Mouse (Mus musculus) G1E (cell line): ENCODE data around the gene Ndufc2. TPM values are rescaled to one million over a fixed set of nuclear protein-coding genes. Genes with fewer than 3 reads are reported as not detected.

Experiments
- ATAC-seq: 2 replicates; pipeline ENCODE4 v1.8.0; 2016; ENCODE audit warnings: mild to moderate bottlenecking; ENCODE audit not compliant: insufficient number of reproducible peaks, poor library complexity, low FRiP score, severe bottlenecking; ENCODE audit errors: extremely low read depth
- DNase-seq: peaks from one replicate; pipeline ENCODE4 v3.0.0; 2012; ENCODE audit warnings: low spot score
- H3K27me3 ChIP-seq: 2 replicates; pipeline ENCODE4 v1.6.1; 2012; ENCODE audit warnings: mild to moderate bottlenecking, low read length, inconsistent platforms; ENCODE audit not compliant: insufficient read depth
- H3K36me3 ChIP-seq: replicated peaks from 2 replicates; pipeline ENCODE3; 2012; ENCODE audit warnings: mild to moderate bottlenecking, inconsistent platforms
- H3K4me1 ChIP-seq: 2 replicates; pipeline ENCODE4 v1.6.1; 2012; ENCODE audit warnings: low read depth, low read length, inconsistent platforms, mixed read lengths; ENCODE audit not compliant: insufficient read depth
- H3K4me3 ChIP-seq: 2 replicates; pipeline ENCODE4 v1.5.1; 2012; ENCODE audit warnings: low read depth, mild to moderate bottlenecking, inconsistent platforms, low read length, moderate library complexity, mixed read lengths
- H3K9me3 ChIP-seq: replicated peaks from 2 replicates; pipeline ENCODE4 v1.6.1; 2012; ENCODE audit warnings: inconsistent platforms
- CTCF ChIP-seq: IDR thresholded peaks from 2 replicates; pipeline ENCODE4 v1.5.1; 2012; ENCODE audit warnings: low read depth, low read length, inconsistent platforms, mixed read lengths
- GATA1 ChIP-seq: IDR thresholded peaks from 2 replicates; pipeline ENCODE4 v1.6.1; 2012; ENCODE audit warnings: borderline replicate concordance, low read length, inconsistent platforms, mixed read lengths
- GATA2 ChIP-seq: IDR thresholded peaks from 2 replicates; pipeline ENCODE4 v1.6.1; 2012; ENCODE audit warnings: low read depth, low read length, inconsistent platforms, borderline replicate concordance
- POLR2AphosphoS5 ChIP-seq: IDR thresholded peaks from 2 replicates; pipeline ENCODE4 v1.6.1; 2012; ENCODE audit warnings: low read depth, low read length, inconsistent platforms; ENCODE audit not compliant: insufficient replicate concordance
- TAL1 ChIP-seq: conservative IDR thresholded peaks from 2 replicates; pipeline ENCODE4 v1.6.1; 2012; ENCODE audit warnings: low read depth, low read length, inconsistent platforms, mixed read lengths
- polyA plus RNA-seq: library from polyadenylated mRNA; stranded (reverse); fragments of >175 nt; gene quantifications from 2 replicates; pipeline ENCODE4 v1.2.3, GENCODE M21; 2012
- total RNA-seq, 2 experiments: library from RNA; stranded (forward) in 1 of 2; stranded (reverse) in 1 of 2; fragments of 200-1000 nt in 1 of 2; fragments of >200 nt in 1 of 2; fragmentation: Nextera tagmentation in 1 of 2; gene quantifications; 2 replicates each; pipeline ENCODE4 v1.2.3; 2014 to 2017

Ndufc2 gene
- total and polyA plus RNA-seq, 3 experiments = 149 to 297 (median 259) TPM

- peaks cover 63% of the 10 kb centered on the region for H3K36me3 ChIP-seq
- peaks cover 22% of the 10 kb centered on the region for H3K4me1 ChIP-seq
- no peak overlapping the region for H3K4me3 ChIP-seq
- TF ChIP-seq POLR2AphosphoS5 (no peak), CTCF (no peak), GATA1 (no peak), TAL1 (no peak), GATA2 (no peak)
- H3K9me3 ChIP-seq = no peaks in the 10 kb centered on the region
- ATAC-seq (no peak), DNase-seq (no peak)
- H3K27me3 ChIP-seq = no peaks in the 10 kb centered on the region
Measured at GRCm38 (mm10) chr7:97375101-97375500, 24.7 kb upstream of the Ndufc2 start.

GRCm38 (mm10) chr7:97375906-97376305 lies 23.9 kb upstream of the Ndufc2 start:
- peaks cover 69% of the 10 kb centered on the region for H3K36me3 ChIP-seq
- H3K27me3 ChIP-seq = no peaks in the 10 kb centered on the region
- ATAC-seq (no peak), DNase-seq (no peak)
- H3K9me3 ChIP-seq = no peaks in the 10 kb centered on the region
- TF ChIP-seq CTCF = no peak
- TF ChIP-seq GATA1 = no peak
- TF ChIP-seq POLR2AphosphoS5 = no peak
- no peak for TF ChIP-seq GATA2
- H3K4me1 ChIP-seq = peaks cover 19% of the 10 kb centered on the region
- H3K4me3 ChIP-seq = no peak overlapping the region

GRCm38 (mm10) chr7:97379304-97379703 lies 20.5 kb upstream of the Ndufc2 start:
- H3K36me3 ChIP-seq = peaks cover 90% of the 10 kb centered on the region
- ATAC-seq (no peak), DNase-seq (no peak)
- no peaks in the 10 kb centered on the region for H3K9me3 ChIP-seq
- peaks cover 8% of the 10 kb centered on the region; the same call in 1 of the 2 replicates for H3K4me1 ChIP-seq
- H3K4me3 ChIP-seq = no peak overlapping the region
- TF ChIP-seq TAL1 = no peak
- TF ChIP-seq CTCF = no peak
- no peak for TF ChIP-seq GATA2
- TF ChIP-seq POLR2AphosphoS5 = no peak
- no peak for TF ChIP-seq GATA1
- no peaks in the 10 kb centered on the region for H3K27me3 ChIP-seq

GRCm38 (mm10) chr7:97380500-97381123 lies 19.2 kb upstream of the Ndufc2 start:
- H3K4me1 ChIP-seq = peaks cover 10% of the 10 kb centered on the region; the same call in 1 of the 2 replicates
- peaks cover 90% of the 10 kb centered on the region for H3K36me3 ChIP-seq
- DNase-seq (no peak), ATAC-seq (no peak)
- H3K27me3 ChIP-seq = no peaks in the 10 kb centered on the region
- TF ChIP-seq CTCF (no peak), POLR2AphosphoS5 (no peak), TAL1 (no peak), GATA1 (no peak), GATA2 (no peak)
- H3K4me3 ChIP-seq = no peak overlapping the region
- no peaks in the 10 kb centered on the region for H3K9me3 ChIP-seq

GRCm38 (mm10) chr7:97382661-97383060 lies 17.1 kb upstream of the Ndufc2 start:
- DNase-seq (no peak), ATAC-seq (no peak)
- TF ChIP-seq POLR2AphosphoS5 (no peak), TAL1 (no peak), CTCF (no peak), GATA1 (no peak), GATA2 (no peak)
- H3K36me3 ChIP-seq = peaks cover 93% of the 10 kb centered on the region
- H3K4me3 ChIP-seq = no peak overlapping the region
- H3K9me3 ChIP-seq = no peaks in the 10 kb centered on the region
- H3K4me1 ChIP-seq = peaks cover 7% of the 10 kb centered on the region; the same call in 1 of the 2 replicates
- H3K27me3 ChIP-seq = no peaks in the 10 kb centered on the region

GRCm38 (mm10) chr7:97383496-97384132 lies 16.2 kb upstream of the Ndufc2 start:
- DNase-seq (no peak), ATAC-seq (no peak)
- Histone ChIP-seq H3K9me3 (no peaks in the 10 kb centered on the region), H3K36me3 (peaks cover 93% of the 10 kb centered on the region), H3K4me3 (no peak overlapping the region), H3K27me3 (no peaks in the 10 kb centered on the region), H3K4me1 (peaks cover 9% of the 10 kb centered on the region; the same call in 1 of the 2 replicates)
- TF ChIP-seq TAL1 (no peak), POLR2AphosphoS5 (no peak), CTCF (no peak), GATA1 (no peak), GATA2 (no peak)
